Mouse (Mus musculus) intestine, postnatal 0 days (tissue): Measurements from ENCODE around the gene Nrxn3. TPM values are rescaled to one million over a fixed set of nuclear protein-coding genes. Genes with fewer than 3 reads are reported as not detected.

Source experiments
- ATAC-seq: fragments of 200-750 bp; cut with Nextera tagmentation; 2 replicates; pipeline ENCODE4 v1.8.0; 2017; ENCODE audit warnings: mild to moderate bottlenecking, moderate TSS enrichment, moderate library complexity
- H3K27ac ChIP-seq: fragments of 300-500 bp; sonication (generic); 2 replicates; pipeline ENCODE4 v1.5.1; 2014; ENCODE audit warnings: mild to moderate bottlenecking, low read depth, low read length, moderate library complexity
- H3K27me3 ChIP-seq: fragments of 300-500 bp; sonication (generic); replicated peaks from 2 replicates; pipeline ENCODE4 v1.6.1; 2014; ENCODE audit warnings: low read length, mixed read lengths; ENCODE audit not compliant: control insufficient read depth, insufficient read depth
- H3K36me3 ChIP-seq: fragments of 300-500 bp; sonication (generic); 2 replicates; pipeline ENCODE4 v1.6.1; 2014; ENCODE audit warnings: mild to moderate bottlenecking, moderate library complexity; ENCODE audit not compliant: control insufficient read depth, insufficient read depth
- H3K4me1 ChIP-seq: fragments of 300-500 bp; sonication (generic); replicated peaks from 2 replicates; pipeline ENCODE4 v1.6.1; 2014; ENCODE audit warnings: antibody characterized with exemption, low read length, mixed read lengths; ENCODE audit not compliant: control insufficient read depth, insufficient read depth
- H3K4me2 ChIP-seq: fragments of 300-500 bp; sonication (generic); replicated peaks from 2 replicates; pipeline ENCODE4 v1.6.1; 2014; ENCODE audit warnings: low read depth, mild to moderate bottlenecking, moderate library complexity
- H3K4me3 ChIP-seq: fragments of 300-500 bp; sonication (generic); 2 replicates; pipeline ENCODE4 v1.5.1; 2014; ENCODE audit warnings: low read depth, low read length
- H3K9ac ChIP-seq: fragments of 300-500 bp; sonication (generic); 2 replicates; pipeline ENCODE4 v1.6.1; 2014; ENCODE audit warnings: mild to moderate bottlenecking, low read depth, low read length
- H3K9me3 ChIP-seq: fragments of 300-500 bp; sonication (generic); 2 replicates; pipeline ENCODE4 v1.6.1; 2016; ENCODE audit warnings: mixed run types; ENCODE audit not compliant: control insufficient read depth
- CTCF ChIP-seq: sonication (generic); IDR thresholded peaks from 2 replicates; pipeline ENCODE4 v1.5.1; 2016; ENCODE audit warnings: low read depth, mild to moderate bottlenecking, control low read depth, antibody characterized with exemption, moderate library complexity
- WGBS: fragments of 180-500 bp; shearing (Covaris S2); extraction: QIAGEN DNeasy Blood & Tissue Kit; methylation state at CpG from one replicate; pipeline ENCODE4 v1.1.7; 2014; 5-methylcytosine and 5-hydroxymethylcytosine counted together
- polyA plus RNA-seq: library from polyadenylated mRNA; unstranded; fragments of >200 nt; fragmentation: Nextera tagmentation; extraction: Ambion mirVana; gene quantifications from 2 replicates; pipeline ENCODE4 v1.2.1, GENCODE M21; 2015

The Nrxn3 gene
- polyA plus RNA-seq, 1 experiment from 2014 or later, result 0.47 TPM

GRCm38 (mm10) chr12:89813718-89814117, 1091.0 kb downstream of the Nrxn3 start:
- TF ChIP-seq CTCF, result no peak

GRCm38 (mm10) chr12:89814536-89814935, 1091.9 kb downstream of the Nrxn3 start:
- Histone ChIP-seq H3K4me1 (no peaks in the 10 kb centered on the region), H3K9me3 (no peaks in the 10 kb centered on the region), H3K27ac (no peak overlapping the region), H3K4me3 (no peak overlapping the region), H3K9ac (no peak overlapping the region), H3K36me3 (no peaks in the 10 kb centered on the region), H3K4me2 (no peak overlapping the region), H3K27me3 (0 out of 2 replicates have a peak, but pooled peaks cover 16% of the 10 kb centered on the region)
- no peak for TF ChIP-seq CTCF
- ATAC-seq, result no peak
- 56% methylated on average over 4 of the region's 4 CpGs for WGBS

More at GRCm38 (mm10) chr12:89813718-89814117, 1091.0 kb downstream of the Nrxn3 start:
- Histone ChIP-seq H3K9ac (no peak overlapping the region), H3K9me3 (no peaks in the 10 kb centered on the region), H3K27me3 (0 out of 2 replicates have a peak, but pooled peaks cover 16% of the 10 kb centered on the region), H3K4me1 (no peaks in the 10 kb centered on the region), H3K4me2 (no peak overlapping the region), H3K4me3 (no peak overlapping the region), H3K27ac (no peak overlapping the region), H3K36me3 (no peaks in the 10 kb centered on the region)
- WGBS, result 83% methylated on average over 5 of the region's 5 CpGs
- no peak for ATAC-seq

GRCm38 (mm10) chr12:89817072-89817773, 1094.5 kb downstream of the Nrxn3 start:
- Histone ChIP-seq H3K9me3 (no peaks in the 10 kb centered on the region), H3K4me3 (no peak overlapping the region), H3K9ac (no peak overlapping the region), H3K27ac (no peak overlapping the region), H3K4me2 (no peak overlapping the region), H3K36me3 (no peaks in the 10 kb centered on the region), H3K27me3 (0 out of 2 replicates have a peak, but pooled peaks cover 14% of the 10 kb centered on the region), H3K4me1 (no peaks in the 10 kb centered on the region)
- 70% methylated on average over 9 of the region's 9 CpGs for WGBS
- no peak for TF ChIP-seq CTCF
- ATAC-seq, result no peak

GRCm38 (mm10) chr12:89818200-89818599, 1095.5 kb downstream of the Nrxn3 start:
- WGBS, result 57% methylated on average over 2 of the region's 2 CpGs
- no peak overlapping the region for H3K27ac ChIP-seq
- 0 out of 2 replicates have a peak, but pooled peaks cover 10% of the 10 kb centered on the region for H3K27me3 ChIP-seq
- no peaks in the 10 kb centered on the region for H3K4me1 ChIP-seq
- no peaks in the 10 kb centered on the region for H3K36me3 ChIP-seq
- H3K9me3 ChIP-seq, result no peaks in the 10 kb centered on the region
- H3K4me2 ChIP-seq, result no peak overlapping the region
- no peak for ATAC-seq
- H3K4me3 ChIP-seq, result no peak overlapping the region
- H3K9ac ChIP-seq, result no peak overlapping the region
- no peak for TF ChIP-seq CTCF

DNA sequence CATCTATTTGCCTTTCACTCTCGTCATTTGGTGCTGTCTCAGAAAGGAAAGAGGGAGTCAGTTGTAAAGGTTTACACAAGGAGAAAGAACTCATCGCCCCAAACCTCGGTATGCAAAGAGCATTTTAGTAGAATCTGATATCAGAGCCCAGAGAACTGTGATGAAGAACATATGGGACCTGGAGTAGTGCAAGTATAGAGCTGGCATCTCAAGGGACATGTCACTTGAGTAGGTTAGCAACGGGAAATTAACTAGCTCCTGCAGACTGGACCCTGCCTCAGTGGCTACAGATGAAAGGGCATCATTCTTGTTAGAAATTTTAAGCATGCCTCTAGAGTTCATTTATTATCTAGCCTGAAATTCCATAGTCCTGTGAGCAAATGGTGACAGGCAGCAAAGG, 1099.5 kb downstream of the Nrxn3 start:
- Histone ChIP-seq H3K4me3 (no peak overlapping the region), H3K27ac (no peak overlapping the region), H3K27me3 (no peaks in the 10 kb centered on the region), H3K9me3 (no peaks in the 10 kb centered on the region), H3K36me3 (no peaks in the 10 kb centered on the region), H3K4me2 (no peak overlapping the region), H3K4me1 (no peaks in the 10 kb centered on the region), H3K9ac (no peak overlapping the region)
- ATAC-seq, result no peak
- 63% methylated on average over 4 of the region's 4 CpGs for WGBS
- TF ChIP-seq CTCF, result no peak

DNA sequence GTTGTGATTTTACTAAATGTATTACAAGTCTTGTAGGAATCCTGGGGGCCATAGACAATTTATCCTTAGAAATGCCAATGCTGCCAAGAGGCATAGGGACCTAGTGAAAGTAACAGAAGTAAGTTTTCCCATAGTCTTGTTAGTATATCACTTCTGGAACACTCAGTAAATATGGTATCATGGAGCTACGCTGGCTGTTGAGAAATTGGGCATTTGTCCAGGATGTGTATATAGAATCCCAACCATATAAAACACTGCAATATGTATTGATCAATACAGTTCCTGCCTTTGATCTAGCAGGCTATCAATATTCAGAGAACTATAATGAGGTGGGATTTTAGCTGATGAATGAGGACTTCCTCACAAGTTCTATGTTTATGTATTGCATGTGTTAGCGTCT, 1107.3 kb downstream of the Nrxn3 start:
- H3K4me2 ChIP-seq, result no peak overlapping the region
- H3K4me3 ChIP-seq, result no peak overlapping the region
- H3K9ac ChIP-seq, result no peak overlapping the region
- no peak for ATAC-seq
- WGBS, result 71% methylated on average over 2 of the region's 2 CpGs
- H3K27ac ChIP-seq, result no peak overlapping the region
- no peaks in the 10 kb centered on the region for H3K9me3 ChIP-seq
- H3K27me3 ChIP-seq, result no peaks in the 10 kb centered on the region
- no peaks in the 10 kb centered on the region for H3K36me3 ChIP-seq
- no peaks in the 10 kb centered on the region for H3K4me1 ChIP-seq
- TF ChIP-seq CTCF, result no peak
